Mouse (Mus musculus) mesoderm, embryonic 11.5 days (tissue): ENCODE measurements around the gene Crxos.

Experiments
- DNase-seq: peaks from one replicate; pipeline ENCODE4 v3.0.0-alpha.2; 2012; ENCODE audit warnings: low read depth, low spot score

Gene Crxos

DNA sequence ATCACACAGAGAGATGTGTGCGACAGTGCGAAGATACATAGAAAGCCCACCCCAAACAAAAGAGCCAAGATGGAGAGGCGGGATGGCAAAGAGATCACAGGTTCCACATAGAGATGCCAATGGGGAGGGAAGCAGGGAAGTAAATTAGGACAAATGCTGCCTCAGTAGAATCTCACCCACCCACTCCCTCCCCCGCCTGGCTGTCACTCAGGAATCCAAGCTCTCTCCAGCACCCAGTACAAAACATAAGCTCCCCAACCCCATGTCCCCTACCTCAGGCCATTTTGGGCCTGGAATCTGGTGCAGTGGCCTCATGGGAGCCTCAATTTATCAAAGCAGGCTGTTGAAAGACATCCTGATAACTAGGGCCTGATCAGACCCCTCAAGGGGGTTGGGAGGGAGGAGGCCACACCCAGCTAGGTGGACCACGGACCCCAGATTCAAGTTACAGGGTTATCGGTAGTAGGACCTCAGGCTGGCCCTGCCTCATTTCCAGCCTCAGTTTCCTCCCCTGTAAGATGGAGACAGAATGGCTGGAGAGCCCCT lies 38.3 kb downstream of the Crxos start:
- no peak for DNase-seq

DNA sequence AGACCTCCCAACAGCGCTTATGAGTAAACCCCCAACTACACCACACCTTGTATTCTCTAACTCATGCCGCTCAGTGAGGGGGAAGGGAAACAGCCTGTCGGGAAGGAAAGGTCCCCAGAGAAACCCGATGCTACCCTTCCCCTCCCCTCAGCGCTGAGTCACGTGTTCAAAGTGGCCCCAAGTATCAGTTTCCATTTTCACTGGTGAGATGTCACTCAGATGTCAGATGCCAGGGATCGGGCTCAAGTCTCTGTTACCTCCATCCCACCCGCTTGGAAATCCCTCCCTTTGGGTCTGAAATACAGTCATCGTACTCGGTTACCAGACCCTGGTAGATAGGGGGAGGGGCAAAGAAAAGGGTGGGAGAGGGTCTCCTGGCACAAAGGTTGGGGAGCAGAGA lies 39.4 kb downstream of the Crxos start:
- peak; percentile 73 for DNase-seq

- peak; percentile 95 for DNase-seq
Measured at GRCm38 (mm10) chr7:15922220-15922773, 39.9 kb downstream of the Crxos start, which contains the start of gene Selenow. Selenow (minus strand) TSS chr7:15922402.

DNA sequence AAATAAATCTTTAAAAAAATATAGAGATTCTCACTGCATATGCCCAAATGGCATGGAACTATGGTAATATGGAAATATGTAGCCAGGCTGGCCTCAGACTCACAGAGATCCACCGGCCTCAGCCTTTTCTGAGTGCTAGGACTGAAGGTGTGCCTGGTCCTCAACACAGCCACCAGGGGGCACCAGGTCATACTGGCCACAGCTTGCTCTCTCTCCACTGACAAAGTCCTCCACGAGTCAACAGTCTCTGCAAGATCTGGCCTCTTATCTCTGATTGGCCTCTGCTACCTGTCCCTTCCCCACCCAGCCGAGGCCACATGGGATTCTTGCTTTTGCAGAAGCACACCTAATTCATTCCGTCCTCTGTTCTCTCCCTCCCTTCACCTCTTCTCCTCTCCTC lies 47.5 kb downstream of the Crxos start:
- DNase-seq = peak; percentile 57

DNA sequence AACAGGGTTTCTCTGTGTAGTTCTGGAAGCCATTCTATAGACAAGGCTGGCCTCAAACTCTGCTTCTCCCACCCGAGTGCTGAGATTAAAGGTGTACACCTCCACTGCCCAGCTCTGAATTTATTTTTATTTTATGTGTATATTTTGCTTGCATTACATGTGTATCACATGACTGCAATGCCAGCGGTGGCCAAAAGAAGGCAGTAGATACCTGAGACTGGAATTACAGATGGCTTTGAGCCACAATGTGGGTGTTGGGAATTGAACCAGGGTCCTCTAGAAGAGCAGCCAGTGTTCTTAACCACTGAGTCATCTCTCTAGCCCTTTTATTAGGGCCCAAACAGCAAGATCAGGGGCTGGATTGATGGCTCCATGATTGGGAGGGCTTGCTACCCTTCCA lies 48.1 kb downstream of the Crxos start:
- no peak for DNase-seq

DNA sequence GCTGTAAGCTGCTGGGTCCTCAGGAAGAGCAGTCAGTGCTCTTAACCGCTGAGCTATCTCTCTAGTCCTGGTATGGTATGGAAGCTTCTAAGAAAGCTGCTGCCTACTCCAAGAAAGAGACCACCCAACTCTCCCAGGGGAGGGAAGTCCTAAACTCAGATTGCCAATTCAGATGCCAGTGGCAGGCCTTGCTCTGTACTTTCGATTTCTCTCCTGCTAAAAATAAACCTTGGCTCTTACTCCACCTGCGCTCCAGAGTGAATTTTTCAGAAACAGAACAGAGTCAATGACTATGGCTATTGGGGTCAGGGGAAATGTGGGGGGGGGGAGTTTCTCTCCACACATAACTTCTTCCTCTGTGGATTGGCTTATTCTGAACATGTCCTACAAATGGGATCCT lies 49.2 kb downstream of the Crxos start:
- DNase-seq = no peak

DNA sequence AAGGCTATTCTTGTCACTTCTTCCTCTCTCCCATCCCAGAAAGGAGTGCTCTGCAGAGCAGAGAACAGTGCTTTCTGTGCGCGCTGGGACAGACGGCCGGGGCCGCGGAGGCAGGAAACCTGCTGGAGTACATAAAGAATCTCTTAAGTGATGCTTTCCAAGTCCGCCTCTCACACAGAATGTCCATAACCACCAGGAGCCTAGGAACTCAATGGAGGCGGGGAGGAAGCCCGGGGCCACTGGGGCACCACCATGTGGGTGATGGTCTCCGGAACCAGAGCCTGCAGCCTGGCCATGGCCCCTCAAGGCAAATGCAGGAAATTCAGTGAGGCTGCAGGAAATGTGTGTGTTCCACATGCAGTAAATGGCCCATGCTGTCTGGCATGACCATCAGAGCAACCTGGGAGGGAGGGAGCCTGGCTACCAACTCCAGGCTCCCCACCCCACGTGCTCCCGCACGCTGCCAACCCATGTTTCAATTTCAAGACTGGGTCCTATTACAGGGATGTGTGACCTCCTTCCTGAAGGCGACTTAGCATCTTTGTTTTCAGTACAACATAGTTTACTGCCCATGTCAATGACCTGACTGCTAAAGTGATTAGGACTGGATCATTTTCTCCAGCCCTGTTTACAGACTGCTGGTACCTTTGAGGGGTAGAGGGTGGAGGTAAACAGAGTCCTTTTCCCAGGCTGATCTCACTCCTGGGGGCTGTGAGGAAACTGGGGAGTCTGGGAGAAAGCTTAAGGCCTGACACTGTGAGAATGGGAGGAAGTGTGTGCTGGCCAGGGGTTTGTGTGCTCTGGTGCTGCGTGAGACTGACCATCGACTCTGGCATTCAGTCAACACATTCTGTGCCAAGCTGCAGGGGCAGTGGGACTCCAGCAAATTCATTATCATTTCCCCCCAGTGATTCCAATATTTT lies 51.3 kb downstream of the Crxos start:
- no peak for DNase-seq

GRCm38 (mm10) chr7:15937491-15937890 lies 55.1 kb downstream of the Crxos start:
- DNase-seq = no peak

DNA sequence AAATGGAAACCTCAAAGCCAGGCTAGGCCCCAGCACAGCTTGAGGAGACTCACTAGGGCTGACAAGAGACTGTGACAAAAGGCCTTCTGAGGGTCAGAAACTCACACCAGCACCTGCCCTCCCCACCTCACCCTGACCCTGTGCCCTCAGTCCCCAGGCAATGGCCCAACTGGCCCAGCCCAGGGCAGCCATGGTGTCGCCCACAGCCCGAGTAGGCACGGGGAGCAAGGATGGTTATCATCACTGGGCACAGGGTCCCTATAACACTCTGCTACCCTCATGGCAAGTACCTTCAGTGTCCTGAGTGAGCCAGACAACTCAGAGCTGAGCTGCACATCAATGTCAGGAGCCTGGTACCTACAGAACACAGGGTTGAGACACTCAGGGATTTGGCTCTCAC lies 56.2 kb downstream of the Crxos start:
- no peak for DNase-seq

DNA sequence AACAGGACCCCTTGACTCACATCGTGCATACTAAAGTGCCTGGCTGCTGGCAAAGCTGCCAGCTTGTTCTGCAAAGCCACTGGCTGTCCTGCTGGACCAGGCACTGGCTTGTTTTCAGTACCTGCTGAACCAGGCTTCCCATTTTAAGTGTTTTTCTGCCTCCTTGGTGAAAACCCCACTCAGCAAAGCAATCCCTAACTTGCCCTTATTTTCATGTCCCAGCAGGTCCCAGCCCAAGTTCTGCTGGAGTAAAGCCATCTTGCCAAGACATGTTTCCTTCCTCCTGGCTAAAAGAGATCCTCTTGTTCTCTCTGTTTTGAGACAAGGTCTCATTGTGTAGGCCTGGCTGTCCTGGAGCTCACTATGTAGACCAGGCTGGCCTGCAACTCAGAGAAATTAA lies 61.9 kb downstream of the Crxos start:
- DNase-seq = no peak

DNA sequence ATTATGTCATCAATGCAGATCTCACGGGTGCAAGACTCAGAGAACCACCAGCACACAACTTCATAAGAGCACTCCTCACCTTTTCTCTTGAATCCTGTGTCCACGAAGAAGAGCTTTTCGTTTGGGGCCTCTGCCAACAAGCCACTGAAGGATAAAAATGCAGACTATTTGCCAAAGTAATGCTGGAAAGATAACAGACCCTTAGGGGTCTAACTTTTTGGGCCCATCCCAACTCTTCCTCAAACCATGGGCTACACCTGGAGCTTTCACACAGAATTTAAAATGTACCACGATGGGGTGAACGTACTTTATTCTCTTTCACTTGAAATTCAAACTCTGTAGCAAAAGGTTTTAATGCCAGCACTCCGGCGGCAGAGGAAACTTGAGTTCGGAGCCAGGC lies 62.8 kb downstream of the Crxos start:
- DNase-seq = no peak

DNA sequence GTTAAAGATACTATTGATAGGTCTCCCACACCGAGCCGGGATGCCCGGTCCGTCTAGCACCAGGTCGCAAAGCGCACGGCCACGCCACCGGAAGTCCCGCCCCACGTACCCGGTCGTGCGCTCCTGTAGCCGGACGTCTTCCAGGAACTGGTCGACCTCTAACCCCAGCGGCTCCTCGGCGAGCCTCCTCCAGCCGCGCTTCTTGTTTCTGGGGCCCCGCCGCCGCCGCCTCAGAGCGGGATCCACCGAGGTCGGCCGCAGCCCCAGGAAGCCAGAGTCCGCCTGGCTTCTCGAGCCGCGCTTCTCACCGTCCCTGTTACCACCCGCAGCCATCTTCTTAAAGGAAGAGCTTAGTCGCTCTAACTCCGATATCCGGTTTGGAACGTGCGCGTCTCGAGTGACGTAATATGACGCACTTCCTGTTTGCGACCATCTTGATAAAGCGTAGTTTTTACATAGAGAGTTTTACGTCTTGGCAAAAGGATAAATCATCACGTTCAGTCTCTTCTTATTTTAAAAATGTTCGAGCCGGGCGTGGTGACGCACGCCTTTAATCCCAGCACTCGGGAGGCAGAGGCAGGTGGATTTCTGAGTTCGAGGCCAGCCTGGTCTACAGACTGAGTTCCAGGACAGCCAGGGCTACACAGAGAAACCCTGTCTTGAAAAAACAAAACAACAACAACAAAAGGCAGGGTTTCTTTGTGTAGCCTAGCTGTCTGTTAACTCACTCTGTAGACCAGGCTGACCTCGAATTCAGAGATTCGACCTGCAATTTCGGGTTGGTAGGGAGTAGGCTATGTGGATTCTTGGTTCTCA lies 63.5 kb downstream of the Crxos start, which contains the start of gene Nop53:
Gene Nop53 (minus strand): TSS at position 354 of the 816 bp plus-strand sequence.
- DNase-seq = peak; percentile 98

GRCm38 (mm10) chr7:15947653-15948260 lies 65.3 kb downstream of the Crxos start:
- no peak for DNase-seq

GRCm38 (mm10) chr7:15948381-15948941 lies 66.0 kb downstream of the Crxos start:
- DNase-seq = peak; percentile 81

GRCm38 (mm10) chr7:15949216-15949790 lies 66.9 kb downstream of the Crxos start:
- DNase-seq = no peak

DNA sequence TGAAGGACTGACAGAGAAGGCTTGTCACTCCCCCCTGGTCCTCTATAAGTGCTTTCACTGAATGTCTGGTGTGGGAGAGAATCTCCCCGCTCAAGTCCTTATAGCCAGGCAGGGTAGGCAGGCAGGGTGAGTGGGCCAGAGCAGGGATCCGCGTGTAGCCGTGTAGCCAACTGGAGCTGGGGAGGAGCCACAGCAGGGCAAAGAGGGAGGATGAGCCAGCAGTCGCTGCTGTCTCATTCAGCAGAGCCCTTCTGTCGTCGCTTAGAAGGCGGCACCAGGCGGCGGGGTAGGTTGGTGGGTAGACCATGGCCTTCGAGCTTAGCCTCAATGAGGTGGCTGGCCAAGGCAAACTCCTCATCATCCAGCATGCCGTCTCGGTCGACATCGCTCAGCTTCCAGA lies 67.6 kb downstream of the Crxos start:
- no peak for DNase-seq

GRCm38 (mm10) chr7:15952416-15952815 lies 70.0 kb downstream of the Crxos start:
- DNase-seq = no peak
